Mouse (Mus musculus) MN1 (cell line): ENCODE results near the gene Slc7a1.

Source experiments
- DNase-seq: peaks from one replicate; pipeline ENCODE4 v3.0.0-alpha.2; 2016; ENCODE audit warnings: low spot score

The Slc7a1 gene

DNA sequence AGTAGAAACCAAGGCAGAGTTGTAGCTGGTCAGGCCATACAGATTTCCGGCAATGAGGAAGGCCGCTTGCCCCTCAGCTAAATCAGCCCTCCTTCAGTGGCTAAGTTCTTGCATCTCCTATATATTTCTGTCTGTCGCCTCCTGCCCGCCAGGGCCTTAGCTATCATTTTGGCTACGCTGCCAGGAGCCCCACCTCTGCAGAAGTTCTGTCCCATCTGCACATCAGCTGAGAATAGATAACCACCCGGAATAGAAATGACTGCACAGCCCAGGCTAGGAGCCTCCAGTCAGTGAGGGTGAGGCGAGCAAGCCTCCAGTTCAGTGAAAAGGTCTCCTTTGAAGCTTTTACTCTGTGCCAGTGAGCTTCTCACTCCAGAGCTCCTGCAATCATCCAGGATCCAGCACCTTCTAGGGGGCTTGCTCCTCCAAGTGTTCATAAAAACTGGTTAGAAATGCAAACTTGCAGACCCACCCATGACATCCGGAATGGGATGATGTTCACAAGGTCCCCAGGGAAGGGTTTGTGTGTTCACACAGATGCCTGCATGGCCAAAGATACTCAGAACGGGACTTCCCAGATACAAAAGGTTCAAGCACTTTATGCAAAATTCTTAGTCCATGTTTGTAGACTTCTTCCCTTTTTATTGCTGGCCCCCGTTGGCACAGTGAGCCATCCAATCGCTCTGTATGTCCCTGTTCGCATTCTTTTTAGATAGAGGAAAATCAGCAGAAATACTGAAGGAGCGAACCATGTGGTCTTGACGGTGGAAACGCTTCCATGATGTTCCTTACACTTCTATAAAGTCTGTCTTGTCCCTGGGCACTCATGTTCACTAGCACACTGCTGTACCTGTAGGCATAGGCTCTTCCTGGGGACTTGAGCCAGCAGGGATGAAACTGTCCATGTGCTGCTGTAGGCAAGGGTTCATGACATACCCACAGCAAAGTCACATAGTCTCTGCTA is 10.4 kb downstream of the Slc7a1 start:
- DNase-seq: no peak

GRCm38 (mm10) chr5:148388251-148389006 is 11.3 kb downstream of the Slc7a1 start:
- DNase-seq: no peak

- no peak for DNase-seq
Measured at GRCm38 (mm10) chr5:148387820-148388219, 11.9 kb downstream of the Slc7a1 start.

DNA sequence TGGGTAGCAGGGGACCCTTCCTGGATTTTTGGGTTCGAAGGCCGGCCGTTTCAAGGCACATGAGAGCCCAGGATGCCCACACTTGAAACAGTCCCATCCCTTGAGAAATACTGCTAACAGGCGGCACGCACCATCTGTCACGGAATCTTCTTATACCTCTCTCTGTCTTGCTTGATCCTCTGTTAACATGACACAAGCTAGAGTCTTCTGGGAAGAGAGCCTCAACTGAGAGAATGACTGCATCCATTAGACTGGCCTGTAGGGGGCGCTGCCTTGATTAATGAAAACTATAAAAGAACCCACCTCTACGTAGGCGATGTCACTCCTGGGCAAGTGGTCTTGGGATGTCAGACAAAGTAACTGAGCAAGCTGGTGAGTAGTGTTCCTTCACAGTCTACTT is 13.2 kb downstream of the Slc7a1 start:
- DNase-seq: no peak

DNA sequence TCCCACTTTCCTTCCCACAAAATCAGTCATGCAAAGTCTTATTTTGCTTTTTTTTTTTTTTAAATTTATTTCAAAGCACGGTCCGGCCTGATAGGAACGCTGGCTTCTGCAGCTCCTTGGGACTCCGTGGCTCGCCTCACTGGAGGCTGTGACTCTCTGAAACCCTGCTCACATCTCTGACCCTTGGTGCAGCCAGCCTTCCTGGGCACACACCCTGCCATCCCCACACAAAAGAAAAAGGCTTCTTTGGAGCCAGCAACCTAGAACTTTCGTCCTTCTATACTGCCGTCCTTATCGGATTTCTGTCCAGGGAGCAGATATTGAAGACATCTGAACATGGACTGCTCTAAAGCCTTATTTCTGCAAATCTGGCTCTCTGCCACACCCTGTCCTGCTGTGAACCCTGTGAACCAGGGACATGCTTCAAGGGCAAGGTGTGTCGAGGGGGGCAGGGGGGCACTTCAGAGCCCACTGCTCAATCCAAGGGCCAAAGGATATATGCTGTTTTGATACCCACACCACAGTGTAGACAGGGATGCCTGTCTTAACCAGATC is 15.1 kb downstream of the Slc7a1 start:
- DNase-seq: no peak

GRCm38 (mm10) chr5:148383841-148384500 is 15.7 kb downstream of the Slc7a1 start:
- no peak for DNase-seq

- DNase-seq: no peak
Measured at GRCm38 (mm10) chr5:148381083-148381482, 18.6 kb downstream of the Slc7a1 start.

GRCm38 (mm10) chr5:148380246-148380504 is 19.5 kb downstream of the Slc7a1 start:
- DNase-seq: no peak

DNA sequence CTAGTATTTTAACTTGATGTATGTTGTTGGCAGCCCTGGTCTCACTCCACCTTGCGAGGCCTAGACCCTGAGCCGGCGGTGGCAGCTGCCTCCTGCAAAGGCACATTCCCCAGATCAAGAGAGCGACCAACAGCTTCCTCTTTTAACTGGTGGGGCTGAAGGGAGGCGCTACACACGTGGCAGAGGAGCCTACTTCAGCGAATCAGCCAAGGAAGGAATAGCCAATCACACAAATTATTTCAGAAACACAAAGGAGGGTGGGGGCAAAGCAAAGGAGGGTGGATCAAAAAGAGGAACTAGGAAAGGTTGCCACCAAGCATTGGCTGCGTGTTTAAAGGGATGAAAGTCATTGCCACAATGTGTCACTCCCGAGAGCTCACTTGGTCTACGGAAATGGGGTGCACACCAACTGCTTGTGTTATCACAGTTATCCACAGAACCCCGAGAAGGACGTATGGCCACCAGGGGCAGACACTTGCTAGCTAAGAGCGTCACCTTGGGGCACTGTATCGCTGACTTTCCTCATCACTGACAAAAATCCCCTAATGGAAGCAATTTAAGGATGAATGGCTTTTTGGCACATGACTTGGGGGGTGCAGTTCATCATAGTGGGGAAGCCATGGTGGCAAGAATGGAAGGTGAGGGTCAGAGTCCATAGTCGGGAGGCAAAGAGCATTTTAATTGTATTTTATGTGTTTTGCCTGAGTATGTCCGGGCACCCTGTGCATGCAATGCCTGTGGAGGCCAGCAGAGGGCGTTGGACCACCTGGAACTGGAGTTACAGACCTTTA is 20.1 kb downstream of the Slc7a1 start:
- DNase-seq: no peak

GRCm38 (mm10) chr5:148378707-148379106 is 21.0 kb downstream of the Slc7a1 start:
- no peak for DNase-seq

DNA sequence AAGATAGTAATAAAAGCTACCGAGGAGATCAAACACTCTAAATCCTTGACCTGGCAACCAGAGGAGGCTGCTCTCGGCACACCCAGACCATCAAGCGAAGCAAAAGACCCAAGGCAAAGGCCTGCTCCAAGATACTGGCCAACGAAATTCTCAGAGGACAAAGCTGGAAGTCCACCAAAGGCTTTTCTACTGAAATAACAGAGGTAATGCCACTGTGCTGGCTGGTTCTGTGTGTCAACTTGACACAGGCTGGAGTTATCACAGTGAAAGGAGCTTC is 21.5 kb downstream of the Slc7a1 start:
- DNase-seq: no peak

DNA sequence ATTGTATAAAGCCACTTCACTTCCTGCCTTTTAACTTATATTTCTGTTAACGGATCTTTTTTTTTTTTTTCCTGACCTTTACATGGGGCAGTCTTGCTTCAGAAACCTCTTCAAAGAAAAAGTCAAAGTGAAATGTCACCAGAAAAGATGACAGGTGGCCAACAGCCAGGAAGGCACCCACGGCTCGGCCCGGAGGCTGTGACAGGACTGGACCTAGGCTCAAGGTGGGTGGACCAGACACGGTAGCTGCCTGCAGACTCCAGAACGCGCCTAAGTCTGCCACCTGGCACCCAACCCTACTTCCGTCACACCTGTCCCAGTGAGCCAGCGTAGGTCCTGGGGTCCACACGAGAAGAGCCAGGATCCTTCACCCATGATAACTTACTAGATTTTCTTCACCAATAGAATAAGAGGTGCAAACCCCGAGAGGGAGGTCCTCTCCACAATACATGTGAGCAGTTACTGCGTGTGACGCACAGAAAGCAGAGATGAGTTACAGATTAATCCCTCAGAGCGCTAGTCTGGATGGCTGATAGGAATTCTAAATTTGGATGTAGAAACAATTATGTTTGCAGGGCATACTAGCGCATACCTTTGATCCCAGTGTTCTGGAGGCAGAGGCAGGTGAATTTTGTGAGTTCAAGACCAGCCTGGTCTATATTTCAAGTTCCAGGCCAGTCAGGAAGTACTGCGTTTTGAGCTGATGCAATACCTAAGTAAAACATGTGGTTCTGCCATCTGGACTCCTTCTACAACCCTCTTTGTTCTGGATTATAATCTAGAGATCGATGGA is 22.1 kb downstream of the Slc7a1 start:
- no peak for DNase-seq

GRCm38 (mm10) chr5:148376358-148376757 is 23.3 kb downstream of the Slc7a1 start:
- DNase-seq: no peak

DNA sequence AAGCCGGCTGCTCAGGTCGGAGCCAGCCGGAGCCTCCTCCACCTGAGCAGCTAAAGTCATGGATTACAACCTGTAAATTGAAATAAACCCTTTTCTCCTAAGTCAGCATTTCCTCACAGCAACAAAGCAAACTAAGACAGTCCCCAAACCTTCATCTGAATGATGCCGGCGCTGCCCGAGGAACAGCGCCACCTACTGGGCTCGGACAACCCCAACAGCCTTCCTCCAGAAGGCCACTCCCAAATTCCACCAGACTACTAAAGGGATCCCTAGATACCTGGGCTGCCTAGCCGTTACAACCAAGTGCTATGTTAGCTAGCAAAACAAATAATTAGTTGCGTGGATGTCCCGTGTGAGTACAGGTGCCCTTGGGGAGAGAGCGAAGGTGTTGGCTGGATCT is 24.2 kb downstream of the Slc7a1 start:
- DNase-seq: no peak

GRCm38 (mm10) chr5:148373092-148373685 is 26.5 kb downstream of the Slc7a1 start:
- DNase-seq: no peak

GRCm38 (mm10) chr5:148372005-148372917 is 27.4 kb downstream of the Slc7a1 start:
- DNase-seq: no peak

GRCm38 (mm10) chr5:148371375-148371774 is 28.3 kb downstream of the Slc7a1 start:
- DNase-seq: no peak

GRCm38 (mm10) chr5:148370624-148371023 is 29.1 kb downstream of the Slc7a1 start:
- DNase-seq: no peak

GRCm38 (mm10) chr5:148369178-148369577 is 30.5 kb downstream of the Slc7a1 start:
- no peak for DNase-seq

DNA sequence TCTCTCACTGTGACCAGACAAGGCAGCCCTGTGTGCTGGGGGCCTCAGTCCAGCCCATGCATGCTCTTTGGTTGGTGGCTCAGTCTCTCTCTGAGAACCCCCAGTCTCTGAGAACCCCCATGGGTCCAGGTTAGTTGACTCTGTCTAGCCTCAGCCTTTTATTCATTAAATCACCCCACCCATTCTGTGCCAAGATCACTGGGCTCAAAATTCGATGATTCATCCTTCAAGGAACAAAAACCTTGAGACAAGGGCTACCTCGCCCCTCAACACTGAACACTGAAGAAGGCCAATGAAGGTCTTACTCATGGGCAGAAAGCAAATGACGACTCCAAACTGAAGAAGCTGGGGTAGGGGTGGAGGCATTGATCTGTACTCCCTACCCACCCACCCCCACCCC is 31.9 kb downstream of the Slc7a1 start:
- no peak for DNase-seq
